ENCODE assay signal across 12 mouse cellular contexts in the genomic region with DNA sequence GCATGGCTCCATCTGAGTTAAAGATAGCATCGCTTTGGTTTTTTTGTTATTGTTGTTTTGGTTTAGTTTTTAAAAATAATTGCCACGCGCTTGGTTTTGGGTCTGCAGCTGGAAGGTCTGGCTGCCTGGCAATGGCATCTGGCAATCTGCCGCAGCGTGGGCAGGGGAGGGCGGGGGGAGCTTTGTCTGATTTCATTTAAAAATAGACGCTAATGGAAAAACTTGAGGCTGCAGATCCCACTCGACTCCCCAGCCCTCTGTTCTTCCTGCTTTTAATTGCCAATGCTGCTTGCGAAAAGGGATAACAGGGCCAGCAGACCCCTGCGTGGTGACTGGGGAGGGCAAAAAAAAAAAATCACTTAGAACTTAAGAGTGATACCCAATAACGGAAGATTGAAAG.
DNase-seq lines count a peak whose midpoint lies in the region; ATAC-seq and TF ChIP-seq lines count a peak whose summit lies in the region.
"Had no signal": no experiment of that assay in that cellular context is flagged by ENCODE, and none has a peak within 500 bp of the region (broad histone marks: within the 10 kb centered on the region; RNA-seq: fewer than 3 reads in every experiment).

No protein-coding gene starts in this region.

- 38% methylated on average over 11 of the region's 11 CpGs for WGBS in forebrain, embryonic 15.5 days
- 80% methylated on average over 11 of the region's 11 CpGs for WGBS in forebrain, embryonic 11.5 days
- WGBS in lung, postnatal 0 days = 74% methylated on average over 11 of the region's 11 CpGs
- WGBS in kidney, adult 2 months = 82% methylated on average over 11 of the region's 11 CpGs

- ATAC-seq in forebrain, embryonic 15.5 days (replicated peaks) = no peak
- no peak for ATAC-seq in forebrain, embryonic 11.5 days (replicated peaks; ENCODE audit: low FRiP score)
- ATAC-seq in lung, postnatal 0 days = no peak
- ATAC-seq: CD4-positive, CD25-positive, alpha-beta regulatory T cell, adult 4 months had no signal

- no peak overlapping the region for H3K9ac ChIP-seq in forebrain, embryonic 15.5 days (replicated peaks)
- H3K9ac ChIP-seq in forebrain, embryonic 11.5 days (ENCODE audit: low read length) = no peak overlapping the region
- H3K9ac ChIP-seq in lung, postnatal 0 days (replicated peaks; ENCODE audit: low read depth) = no peak overlapping the region
- H3K9ac ChIP-seq: hindbrain, embryonic 12.5 days had no signal

- H3K4me3 ChIP-seq in forebrain, embryonic 15.5 days = no peak overlapping the region
- no peak overlapping the region for H3K4me3 ChIP-seq in forebrain, embryonic 11.5 days (ENCODE audit: low read depth, low read length)
- H3K4me3 ChIP-seq in lung, postnatal 0 days (ENCODE audit: low read depth, low read length) = no peak overlapping the region
- H3K4me3 ChIP-seq in kidney, adult 2 months (ENCODE audit: insufficient read depth, low read depth, low read length) = no peak overlapping the region
- H3K4me3 ChIP-seq: hindbrain, embryonic 12.5 days had no signal

- no peaks in the 10 kb centered on the region for H3K9me3 ChIP-seq in forebrain, embryonic 15.5 days
- no peaks in the 10 kb centered on the region for H3K9me3 ChIP-seq in forebrain, embryonic 11.5 days (ENCODE audit: control insufficient read depth, low read length)
- H3K9me3 ChIP-seq in lung, postnatal 0 days (ENCODE audit: low read length) = no peaks in the 10 kb centered on the region
- H3K9me3 ChIP-seq: hindbrain, embryonic 12.5 days had no signal

- peaks cover 11% of the 10 kb centered on the region for H3K4me1 ChIP-seq in forebrain, embryonic 15.5 days
- no peaks in the 10 kb centered on the region for H3K4me1 ChIP-seq in forebrain, embryonic 11.5 days (replicated peaks; ENCODE audit: control insufficient read depth, insufficient read depth, low read length)
- no peaks in the 10 kb centered on the region for H3K4me1 ChIP-seq in lung, postnatal 0 days (ENCODE audit: insufficient read depth, low read depth, low read length)
- H3K4me1 ChIP-seq in kidney, adult 2 months (ENCODE audit: control insufficient read depth, insufficient read depth, low read length) = no peaks in the 10 kb centered on the region

- H3K27me3 ChIP-seq in forebrain, embryonic 15.5 days = no peaks in the 10 kb centered on the region
- no peaks in the 10 kb centered on the region for H3K27me3 ChIP-seq in forebrain, embryonic 11.5 days (ENCODE audit: control insufficient read depth, insufficient read depth, low read length)
- no peaks in the 10 kb centered on the region for H3K27me3 ChIP-seq in lung, postnatal 0 days (replicated peaks; ENCODE audit: insufficient read depth, low read length)
- H3K27me3 ChIP-seq in kidney, adult 2 months (replicated peaks; ENCODE audit: control insufficient read depth, insufficient read depth, low read length) = no peaks in the 10 kb centered on the region
- H3K27me3 ChIP-seq: hindbrain, embryonic 12.5 days had no signal

- no peak overlapping the region for H3K27ac ChIP-seq in forebrain, embryonic 15.5 days (replicated peaks)
- H3K27ac ChIP-seq in forebrain, embryonic 11.5 days (ENCODE audit: low read depth, low read length) = no peak overlapping the region
- no peak overlapping the region for H3K27ac ChIP-seq in lung, postnatal 0 days (ENCODE audit: low read length)
- no peak overlapping the region for H3K27ac ChIP-seq in kidney, adult 2 months (ENCODE audit: insufficient read depth, low read depth, low read length)
- H3K27ac ChIP-seq: hindbrain, embryonic 12.5 days had no signal

- DNase-seq in forebrain, embryonic 11.5 days (ENCODE audit: low spot score) = no peak
- peak; percentile 32 for DNase-seq in lung, postnatal 10 days
- DNase-seq in lung, postnatal 0 days (ENCODE audit: low spot score) = no peak
- DNase-seq in layer of hippocampus, adult 18-20 months (ENCODE audit: low spot score in 2 of 2) = peak; percentile 31 to 69
- peak; percentile 28 to 60 for DNase-seq in right cerebral cortex, postnatal 10 days (ENCODE audit: low spot score in 2 of 2)
- no peak for DNase-seq in kidney, adult 2 months
- DNase-seq: liver; lung, postnatal 4 days; thymus, postnatal 25 days had no signal

- H3K4me2 ChIP-seq in forebrain, embryonic 15.5 days (replicated peaks) = 0 out of 2 replicates have a peak overlapping the region, but pooled peaks have one; percentile 2
- H3K4me2 ChIP-seq in forebrain, embryonic 11.5 days (ENCODE audit: low read depth, low read length, severe bottlenecking) = no peak overlapping the region
- H3K4me2 ChIP-seq in lung, postnatal 0 days (replicated peaks; ENCODE audit: low read depth, low read length) = no peak overlapping the region
- H3K4me2 ChIP-seq: hindbrain, embryonic 12.5 days had no signal

- no peaks in the 10 kb centered on the region for H3K36me3 ChIP-seq in forebrain, embryonic 15.5 days
- H3K36me3 ChIP-seq in forebrain, embryonic 11.5 days (ENCODE audit: control insufficient read depth, insufficient read depth, low read length) = no peaks in the 10 kb centered on the region
- no peaks in the 10 kb centered on the region for H3K36me3 ChIP-seq in lung, postnatal 0 days (ENCODE audit: insufficient read depth, low read length)
- H3K36me3 ChIP-seq in kidney, adult 2 months (ENCODE audit: control insufficient read depth, insufficient read depth, low read length) = no peaks in the 10 kb centered on the region
- H3K36me3 ChIP-seq: hindbrain, embryonic 12.5 days had no signal

- TF ChIP-seq CTCF in lung, postnatal 0 days (IDR thresholded peaks at IDR 0.05) = no peak
- TF ChIP-seq CTCF in kidney, adult 2 months (conservative IDR thresholded peaks at IDR 0.05; ENCODE audit: insufficient read depth, insufficient read length, low read depth, low read length) = no peak

- no peak for TF ChIP-seq POLR2A in kidney, adult 2 months (IDR thresholded peaks at IDR 0.05; ENCODE audit: low read depth, low read length)

- no peak for TF ChIP-seq EP300 in lung, postnatal 0 days (IDR thresholded peaks at IDR 0.05)

Comparison
In these comparisons a context has a peak if more than half of its experiments do, and no peak if none do; other contexts are left out.
1. DNase-seq: peak in lung, postnatal 10 days (single experiment), layer of hippocampus, adult 18-20 months (2 of 2) and right cerebral cortex, postnatal 10 days (2 of 2); none in forebrain, embryonic 11.5 days (single experiment), lung, postnatal 0 days (single experiment) and kidney, adult 2 months (single experiment).